Mouse (Mus musculus) cortical plate, adult 2 months (tissue): ENCODE data around the gene Elp4. TPM values are rescaled to one million over a fixed set of nuclear protein-coding genes. Genes with fewer than 3 reads are reported as not detected.

ENCODE experiments used
- H3K27ac ChIP-seq: fragments of 200-500 bp; 2 replicates; pipeline ENCODE4 v1.5.1; 2012; ENCODE audit warnings: low read length, control low read depth, inconsistent platforms; ENCODE audit not compliant: insufficient read depth
- H3K4me1 ChIP-seq: fragments of 200-500 bp; 2 replicates; pipeline ENCODE4 v1.6.1; 2011; ENCODE audit warnings: low read length; ENCODE audit not compliant: control insufficient read depth, insufficient read depth
- H3K4me3 ChIP-seq: fragments of 200-500 bp; 2 replicates; pipeline ENCODE4 v1.5.1; 2011; ENCODE audit warnings: mild to moderate bottlenecking, low read length, control low read depth; ENCODE audit not compliant: insufficient read depth
- CTCF ChIP-seq: fragments of 200-500 bp; IDR thresholded peaks from 2 replicates; pipeline ENCODE4 v1.5.1; 2011; ENCODE audit warnings: mild to moderate bottlenecking, control low read depth, low read length; ENCODE audit not compliant: insufficient read depth; ENCODE audit errors: extremely low read depth
- POLR2A ChIP-seq: fragments of 200-500 bp; IDR thresholded peaks from 2 replicates; pipeline ENCODE4 v1.6.1; 2011; ENCODE audit warnings: mild to moderate bottlenecking, low read length, control low read depth; ENCODE audit not compliant: insufficient read depth; ENCODE audit errors: extremely low read depth
- polyA plus RNA-seq: library from polyadenylated mRNA; depleted of rRNA; stranded (reverse); fragments of >200 nt; gene quantifications from 2 replicates; pipeline ENCODE4 v1.2.3, GENCODE M21; 2012

The Elp4 gene
- polyA plus RNA-seq, 1 experiment, result 9.0 TPM

DNA sequence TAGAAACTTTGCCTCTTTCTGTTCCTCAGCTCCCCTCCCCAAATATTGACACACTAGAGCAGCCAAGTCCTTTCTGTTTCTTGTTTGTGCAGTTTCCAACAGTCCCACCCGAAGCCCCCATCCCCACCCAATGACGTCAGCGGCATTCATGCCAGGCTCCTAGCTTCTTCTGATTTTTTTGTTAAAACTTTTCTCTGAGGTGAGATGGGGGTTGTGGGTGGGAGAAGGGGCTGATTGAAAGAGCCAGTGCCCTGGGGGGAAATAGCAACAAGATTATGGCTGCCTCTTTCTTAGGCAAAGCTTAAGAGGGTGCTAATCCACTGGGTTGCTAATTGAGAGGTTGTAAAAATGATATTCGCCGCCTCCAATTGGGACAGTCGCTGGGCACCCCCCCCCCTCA is 231.3 kb downstream of the Elp4 start:
- Histone ChIP-seq H3K4me3 (no peak overlapping the region), H3K4me1 (no peaks in the 10 kb centered on the region), H3K27ac (0 out of 2 replicates have a peak overlapping the region, but pooled peaks have one; percentile 47)
- no peak for TF ChIP-seq CTCF
- no peak for TF ChIP-seq POLR2A

DNA sequence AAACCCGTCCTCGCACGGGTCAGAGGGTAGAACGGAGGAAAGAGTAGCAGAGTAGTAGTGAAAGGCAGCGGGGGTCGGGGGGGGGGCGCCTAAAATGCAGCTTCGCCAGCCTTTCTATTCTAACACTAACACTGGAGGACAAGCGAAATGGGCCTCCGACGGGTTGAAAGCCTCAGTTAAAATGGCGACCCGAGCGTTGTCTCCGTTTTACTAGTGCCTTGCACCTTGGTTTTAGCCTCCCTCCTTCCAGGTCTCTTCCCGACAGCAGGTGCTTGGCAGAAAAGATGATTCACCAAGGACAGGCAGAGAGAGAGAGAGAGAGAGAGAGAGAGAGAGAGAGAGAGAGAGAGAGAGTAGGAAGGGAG is 231.8 kb downstream of the Elp4 start:
- H3K4me3 ChIP-seq, result no peak overlapping the region
- TF ChIP-seq POLR2A (no peak), CTCF (no peak)
- H3K27ac ChIP-seq, result no peak overlapping the region
- H3K4me1 ChIP-seq, result no peaks in the 10 kb centered on the region

DNA sequence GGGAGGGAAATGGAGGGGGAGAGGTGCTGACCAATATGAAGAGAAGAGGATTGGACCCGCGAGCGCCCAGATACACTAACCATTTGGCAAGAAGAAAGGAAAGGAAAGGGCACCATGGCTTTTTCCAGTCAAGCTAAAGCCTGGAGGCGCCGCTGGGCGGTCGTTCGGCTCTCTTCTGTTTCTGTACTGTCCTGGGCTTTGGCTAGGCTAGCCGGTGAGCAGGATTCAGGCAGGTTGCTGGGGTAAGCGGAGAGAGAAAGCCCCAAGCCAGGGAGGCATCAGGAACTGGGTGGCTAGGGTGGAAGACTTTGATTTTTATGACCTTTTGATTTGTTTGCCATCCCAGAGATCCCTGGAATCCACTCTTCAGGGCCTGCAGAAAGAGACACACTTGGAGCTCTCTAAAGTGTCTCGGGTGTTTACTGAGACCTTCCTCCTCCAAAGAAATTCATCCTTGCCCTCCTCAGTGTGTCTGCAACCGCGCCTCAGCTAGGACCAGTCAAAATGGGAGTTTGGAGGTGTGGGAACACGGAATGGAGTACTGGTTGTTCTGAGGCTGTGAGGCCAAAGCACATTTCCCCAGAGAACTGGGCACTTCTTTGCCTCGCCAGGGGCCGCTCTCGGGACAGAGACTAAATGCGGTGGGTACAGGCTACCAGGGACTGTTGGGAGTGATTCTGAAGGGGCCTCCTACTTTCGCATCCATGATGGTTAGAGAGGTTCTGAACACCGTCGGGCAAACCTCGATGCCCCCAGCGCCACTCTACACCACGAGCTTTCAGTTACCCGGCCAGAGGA is 232.4 kb downstream of the Elp4 start:
- Histone ChIP-seq H3K4me3 (no peak overlapping the region), H3K4me1 (no peaks in the 10 kb centered on the region), H3K27ac (no peak overlapping the region)
- no peak for TF ChIP-seq POLR2A

DNA sequence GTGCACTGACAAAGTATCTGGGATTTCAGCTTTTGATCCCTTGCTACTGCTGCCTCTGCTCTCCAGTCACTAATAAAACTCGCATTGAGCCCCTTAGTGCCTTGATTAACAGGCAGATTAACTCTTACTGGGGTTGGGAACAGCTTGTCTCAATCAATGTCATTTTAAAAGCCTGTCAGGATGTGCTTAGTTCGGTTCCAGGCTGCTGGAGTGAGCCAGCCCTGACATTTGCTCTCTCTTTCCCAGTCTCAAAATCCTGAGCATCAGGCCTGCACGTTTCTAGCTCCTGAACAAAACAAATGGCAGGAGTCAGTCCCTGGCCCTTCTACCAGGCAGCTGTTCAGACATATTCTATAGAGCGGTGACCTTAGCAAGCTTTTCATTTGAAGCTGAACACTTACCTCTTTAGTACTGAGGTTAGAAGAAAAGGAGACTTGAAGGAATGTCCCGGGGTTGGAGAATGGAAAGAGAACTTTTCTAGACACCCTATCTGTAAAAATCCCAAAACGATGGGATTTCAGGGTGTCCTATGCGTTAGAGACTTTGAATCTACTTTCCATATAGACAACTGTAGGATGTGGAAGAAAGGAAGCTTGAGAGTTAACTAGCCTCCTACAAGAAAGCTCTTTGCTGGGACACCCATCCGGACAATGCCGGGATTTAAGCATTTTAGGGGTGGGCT is 233.1 kb downstream of the Elp4 start:
- TF ChIP-seq CTCF (no peak), POLR2A (no peak)
- H3K4me1 ChIP-seq, result no peaks in the 10 kb centered on the region
- H3K27ac ChIP-seq, result no peak overlapping the region
- no peak overlapping the region for H3K4me3 ChIP-seq

DNA sequence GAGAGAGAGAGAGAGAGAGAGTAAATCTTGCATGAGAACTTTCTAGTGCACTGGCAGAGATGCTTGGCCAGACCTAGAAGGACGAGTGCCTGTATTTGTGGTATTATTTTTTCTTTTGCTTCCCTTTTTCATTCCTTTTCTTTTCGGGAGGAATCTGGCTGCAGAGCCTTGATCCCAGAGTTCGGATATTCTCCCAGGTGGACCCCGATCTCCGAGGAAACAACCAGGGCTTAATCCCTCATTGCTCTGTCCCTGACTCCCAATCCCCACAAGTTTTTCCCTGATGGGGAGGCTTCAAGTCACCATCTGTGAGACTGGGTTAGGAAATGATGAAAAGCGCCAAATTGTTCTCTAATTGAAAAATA is 233.7 kb downstream of the Elp4 start:
- Histone ChIP-seq H3K4me1 (no peaks in the 10 kb centered on the region), H3K4me3 (no peak overlapping the region), H3K27ac (no peak overlapping the region)
- TF ChIP-seq POLR2A (no peak), CTCF (no peak)

DNA sequence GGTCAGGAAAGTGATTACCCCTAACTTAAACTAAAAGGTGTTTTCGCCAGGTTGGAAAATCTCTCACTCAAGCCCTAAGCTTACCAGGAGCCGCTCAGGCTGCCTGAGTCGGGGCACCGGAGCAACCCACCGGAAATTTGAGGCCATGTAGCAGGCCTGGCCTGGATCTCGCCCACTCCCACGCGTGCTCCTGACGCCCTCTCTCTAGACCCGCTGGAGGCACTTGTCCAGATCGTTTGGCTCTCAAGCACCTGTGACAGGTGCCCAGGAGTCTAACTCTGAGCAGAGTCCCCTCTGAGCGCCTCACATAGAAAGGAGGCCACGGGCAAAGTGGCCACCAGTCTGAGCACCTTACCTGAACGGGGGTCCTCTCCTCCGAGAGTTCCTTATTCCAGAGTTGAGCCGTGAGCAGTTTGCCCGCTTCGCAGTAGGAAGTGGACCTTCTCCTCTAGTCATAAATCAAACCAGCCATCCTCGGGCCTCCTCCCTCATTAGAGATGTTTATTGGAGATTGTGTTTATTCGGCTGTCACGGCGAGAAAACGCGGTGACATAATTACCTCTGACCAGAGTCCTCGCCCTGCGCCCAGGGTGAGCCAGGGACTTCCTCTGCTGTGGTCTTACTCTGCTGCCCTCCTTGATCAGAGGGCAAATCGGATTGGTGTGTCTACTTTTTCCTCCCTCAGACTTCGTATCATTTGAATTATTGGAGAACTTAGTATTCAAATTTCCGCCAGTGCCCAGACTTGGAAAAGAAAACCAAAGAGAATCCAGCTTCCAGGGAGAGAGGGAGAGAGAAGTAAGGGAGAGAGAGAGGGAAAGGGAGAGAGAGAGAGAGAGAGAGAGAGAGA is 234.3 kb downstream of the Elp4 start:
- no peak for TF ChIP-seq POLR2A
- no peak for TF ChIP-seq CTCF
- Histone ChIP-seq H3K4me1 (no peaks in the 10 kb centered on the region), H3K4me3 (no peak overlapping the region), H3K27ac (no peak overlapping the region)

DNA sequence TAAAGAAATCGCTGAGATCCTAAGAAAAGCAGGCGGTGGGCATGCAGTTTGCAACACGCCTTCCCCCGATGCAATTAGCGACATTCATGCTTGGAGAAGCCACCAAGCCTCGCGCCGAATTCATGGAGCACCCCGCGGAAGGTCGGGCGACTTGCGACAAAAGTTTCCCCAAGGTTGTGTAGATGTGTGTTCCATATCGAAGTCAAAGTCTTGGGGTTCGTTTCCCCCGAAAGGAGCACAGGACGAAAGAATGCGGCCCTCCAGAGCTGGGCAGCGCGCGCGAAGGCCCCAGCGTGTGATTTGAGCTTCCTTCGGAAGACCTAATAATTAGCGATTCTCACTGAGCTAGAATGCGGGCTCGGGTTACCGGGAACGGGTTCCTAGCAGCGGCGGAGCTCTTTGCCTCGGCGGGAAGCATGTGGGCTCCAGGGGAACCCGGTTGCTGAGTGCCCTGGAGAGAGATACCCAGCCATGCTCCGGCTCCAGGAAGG is 234.9 kb downstream of the Elp4 start:
- no peak overlapping the region for H3K27ac ChIP-seq

DNA sequence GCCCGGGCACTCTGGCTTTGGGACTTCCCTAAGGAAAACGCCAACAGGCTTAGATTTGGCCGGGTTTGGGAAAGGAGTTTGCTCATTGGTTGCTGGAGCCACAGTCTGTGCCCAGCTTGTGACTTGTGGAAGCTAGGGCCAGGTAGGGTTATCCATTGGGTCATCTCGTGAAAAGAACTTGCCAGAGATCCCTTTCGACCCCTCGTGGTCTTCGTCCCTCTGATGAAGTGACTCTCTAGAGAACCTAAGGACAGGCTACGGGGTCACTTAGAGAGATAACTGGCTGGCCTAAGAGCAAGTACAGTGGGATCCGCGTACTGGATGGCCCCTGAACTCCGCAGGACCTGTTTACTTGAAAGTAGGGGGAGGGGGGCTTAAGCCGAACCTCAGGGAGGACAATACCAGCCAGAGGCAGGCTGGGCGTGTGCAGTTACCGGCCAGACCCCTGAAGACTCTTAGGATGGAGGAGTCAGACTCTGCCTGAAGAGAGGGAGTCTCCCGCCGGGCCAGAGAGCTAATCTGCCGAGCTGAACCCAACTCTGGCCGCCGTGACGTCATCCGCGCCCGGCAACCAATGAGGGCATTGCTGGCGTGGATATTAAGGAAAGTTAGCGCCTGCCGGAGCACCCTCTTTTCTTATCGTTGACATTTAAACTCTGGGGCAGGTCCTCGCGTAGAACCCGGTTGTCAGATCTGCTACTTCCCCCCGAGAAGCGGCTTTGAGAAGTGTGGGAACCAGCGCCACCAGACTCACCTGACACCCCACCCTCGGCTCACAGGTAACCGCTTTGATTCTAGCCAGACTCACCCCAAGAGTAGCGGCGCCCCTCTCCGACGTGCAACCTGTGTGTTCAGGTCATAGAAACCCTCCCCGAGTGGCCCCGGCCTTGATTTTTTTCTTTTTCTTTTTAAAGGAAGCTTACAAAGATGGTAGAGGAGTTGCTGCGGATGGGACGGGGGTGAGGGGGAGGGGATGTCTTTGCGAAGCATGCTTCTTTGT is 235.8 kb downstream of the Elp4 start, which contains the start of gene Pax6:
Gene Pax6, plus strand, starts transcription at position 630 of the 1,000 bp plus-strand sequence.
- H3K4me3 ChIP-seq, result no peak within 1 kb of the TSS
- H3K4me1 ChIP-seq, result no peaks in the 10 kb centered on the region
- TF ChIP-seq CTCF (no peak), POLR2A (no peak)
- H3K27ac ChIP-seq, result no peak within 1 kb of the TSS

More for the DNA sequence above, 234.9 kb downstream of the Elp4 start:
- no peak overlapping the region for H3K4me3 ChIP-seq
- TF ChIP-seq POLR2A (no peak), CTCF (no peak)
- no peaks in the 10 kb centered on the region for H3K4me1 ChIP-seq

DNA sequence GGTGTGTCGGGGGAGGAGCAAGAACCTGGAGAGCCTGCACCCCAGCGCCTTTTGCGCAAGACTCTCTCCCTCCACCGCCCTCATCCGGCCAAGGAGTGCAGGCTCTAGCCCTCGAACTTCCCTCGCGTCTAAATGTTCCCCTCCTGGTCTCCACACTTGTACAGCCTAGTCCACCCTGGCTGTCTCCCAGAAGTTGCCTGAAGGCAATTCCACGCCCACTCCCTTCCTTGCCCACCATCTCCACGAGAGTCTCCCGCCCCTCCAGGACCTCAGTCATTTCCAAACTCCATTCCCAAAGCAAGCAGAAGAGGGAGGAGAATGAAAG is 236.8 kb downstream of the Elp4 start:
- Histone ChIP-seq H3K4me1 (no peaks in the 10 kb centered on the region), H3K4me3 (no peak overlapping the region), H3K27ac (no peak overlapping the region)
- TF ChIP-seq CTCF (no peak), POLR2A (no peak)
